Mouse (Mus musculus): ENCODE data around the gene Emc7. TPM values are rescaled to one million over a fixed set of nuclear protein-coding genes. Genes with fewer than 3 reads are reported as not detected.

Gene Emc7
- total and polyA plus RNA-seq, 2 experiments from 2014 or later = 16.8 to 33.5 TPM

DNA sequence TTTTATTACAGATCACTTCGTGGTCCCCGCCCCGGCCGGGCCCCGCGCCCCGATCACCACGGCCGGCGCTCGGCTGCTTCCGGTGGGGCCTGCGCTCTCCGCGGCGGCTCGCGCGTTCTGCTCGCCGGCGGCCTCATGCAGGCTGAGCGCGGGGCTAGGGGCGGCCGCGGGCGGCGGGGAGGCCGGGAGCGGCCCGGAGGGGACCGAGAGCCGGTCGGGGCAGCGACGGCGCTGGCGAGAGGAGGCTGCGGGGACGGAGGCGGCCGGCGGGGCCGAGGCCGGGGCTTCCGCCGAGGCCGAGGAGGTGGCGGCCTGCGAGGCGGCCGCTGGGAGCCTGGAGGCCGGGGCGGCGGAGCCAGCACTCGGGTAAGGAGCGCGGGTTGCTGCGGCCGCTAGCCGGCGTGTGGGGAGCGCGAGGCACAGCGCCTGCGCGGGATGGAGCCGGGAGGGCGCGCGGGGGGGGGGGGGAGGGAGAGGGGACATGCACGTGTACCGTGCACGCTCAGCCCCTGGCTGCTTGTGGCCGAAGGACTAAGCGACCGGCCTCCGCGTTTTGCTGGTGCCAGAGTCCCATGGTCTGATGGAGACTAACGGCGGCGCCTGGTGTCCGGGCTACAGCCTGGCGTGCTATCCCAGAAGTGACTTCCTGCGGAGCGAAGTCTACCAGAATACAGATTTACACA is 38.2 kb downstream of the Emc7 start, which contains the start of gene Aven:
Gene Aven, plus strand, starts transcription at position 109 of the 683 bp plus-strand sequence.
- Histone ChIP-seq H3K4me2 (ENCODE audit: low read depth, low read length, poor library complexity, severe bottlenecking) (peak within 1 kb of the TSS; percentile 77), H3K27me3 (ENCODE audit: insufficient read depth, low read length) (no peaks in the 10 kb centered on the region), H3K4me3 (ENCODE audit: low read depth, low read length) (peak within 1 kb of the TSS; percentile 85), H3K4me1 (ENCODE audit: insufficient read depth, low read length) (no peaks in the 10 kb centered on the region), H3K27ac (ENCODE audit: low read depth, low read length) (peak within 1 kb of the TSS; percentile 93), H3K9me3 (ENCODE audit: low read length) (no peaks in the 10 kb centered on the region), H3K9ac (replicated peaks; ENCODE audit: low read length, poor library complexity, severe bottlenecking) (peak within 1 kb of the TSS; percentile 99), H3K36me3 (ENCODE audit: insufficient read depth, low read length) (no peaks in the 10 kb centered on the region)
- under 1% methylated on average over 67 of the region's 87 CpGs for WGBS
- DNase-seq (ENCODE audit: low spot score) (peak; percentile 87), ATAC-seq (ENCODE audit: low FRiP score) (peak; percentile 94)
- TF ChIP-seq CTCF (IDR thresholded peaks at IDR 0.05) = peak; percentile 39

- Histone ChIP-seq H3K9ac (replicated peaks; ENCODE audit: low read length, poor library complexity, severe bottlenecking) (peak overlapping the region; percentile 99), H3K4me2 (ENCODE audit: low read depth, low read length, poor library complexity, severe bottlenecking) (peak overlapping the region; percentile 77), H3K4me1 (ENCODE audit: insufficient read depth, low read length) (no peaks in the 10 kb centered on the region), H3K27me3 (ENCODE audit: insufficient read depth, low read length) (no peaks in the 10 kb centered on the region), H3K9me3 (ENCODE audit: low read length) (no peaks in the 10 kb centered on the region), H3K36me3 (ENCODE audit: insufficient read depth, low read length) (no peaks in the 10 kb centered on the region), H3K27ac (ENCODE audit: low read depth, low read length) (peak overlapping the region; percentile 93), H3K4me3 (ENCODE audit: low read depth, low read length) (peak overlapping the region; percentile 85)
- WGBS = 41% methylated on average over 11 of the region's 11 CpGs
- no peak for TF ChIP-seq CTCF (IDR thresholded peaks at IDR 0.05)
- DNase-seq (ENCODE audit: low spot score) = no peak
- no peak for ATAC-seq (ENCODE audit: low FRiP score)
Measured at GRCm38 (mm10) chr2:112493539-112494260, 38.9 kb downstream of the Emc7 start.

GRCm38 (mm10) chr2:112497851-112498250 is 43.1 kb downstream of the Emc7 start:
- H3K4me3 ChIP-seq (ENCODE audit: low read depth, low read length) = no peak overlapping the region
- H3K27me3 ChIP-seq (ENCODE audit: insufficient read depth, low read length) = no peaks in the 10 kb centered on the region
- no peaks in the 10 kb centered on the region for H3K36me3 ChIP-seq (ENCODE audit: insufficient read depth, low read length)
- no peak overlapping the region for H3K27ac ChIP-seq (ENCODE audit: low read depth, low read length)
- H3K4me1 ChIP-seq (ENCODE audit: insufficient read depth, low read length) = no peaks in the 10 kb centered on the region
- DNase-seq (ENCODE audit: low spot score) (no peak), ATAC-seq (ENCODE audit: low FRiP score) (no peak)
- TF ChIP-seq CTCF (IDR thresholded peaks at IDR 0.05) = no peak
- no peak overlapping the region for H3K9ac ChIP-seq (replicated peaks; ENCODE audit: low read length, poor library complexity, severe bottlenecking)
- no peak overlapping the region for H3K4me2 ChIP-seq (ENCODE audit: low read depth, low read length, poor library complexity, severe bottlenecking)
- 82% methylated on average over 7 of the region's 7 CpGs for WGBS
- no peaks in the 10 kb centered on the region for H3K9me3 ChIP-seq (ENCODE audit: low read length)

DNA sequence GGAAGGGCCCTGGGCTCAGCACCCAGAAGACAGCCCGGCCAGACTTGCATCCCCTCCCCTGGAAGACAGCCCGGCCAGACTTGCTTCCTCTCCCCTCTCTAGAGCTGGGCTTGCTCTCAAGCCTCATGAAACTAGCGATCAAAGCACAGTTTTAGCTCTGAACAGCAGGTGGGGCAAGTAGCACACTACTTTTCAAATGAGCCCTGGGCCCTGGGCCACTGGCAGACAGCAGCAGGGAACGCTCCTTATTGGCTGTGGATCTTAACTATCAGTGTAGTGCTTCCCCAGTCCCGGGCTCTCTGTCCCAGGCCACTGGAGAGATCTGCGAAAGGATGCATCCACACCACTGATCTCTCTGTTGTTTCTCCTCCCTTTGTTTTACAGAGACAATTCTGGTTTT is 46.4 kb downstream of the Emc7 start:
- peak; percentile 86 for DNase-seq (ENCODE audit: low spot score)
- Histone ChIP-seq H3K36me3 (ENCODE audit: insufficient read depth, low read length) (no peaks in the 10 kb centered on the region), H3K4me3 (ENCODE audit: low read depth, low read length) (no peak overlapping the region), H3K4me1 (ENCODE audit: insufficient read depth, low read length) (no peaks in the 10 kb centered on the region), H3K27ac (ENCODE audit: low read depth, low read length) (no peak overlapping the region), H3K27me3 (ENCODE audit: insufficient read depth, low read length) (no peaks in the 10 kb centered on the region), H3K9me3 (ENCODE audit: low read length) (no peaks in the 10 kb centered on the region), H3K4me2 (ENCODE audit: low read depth, low read length, poor library complexity, severe bottlenecking) (no peak overlapping the region), H3K9ac (replicated peaks; ENCODE audit: low read length, poor library complexity, severe bottlenecking) (no peak overlapping the region)
- ATAC-seq (ENCODE audit: low FRiP score) = peak; percentile 87
- peak; percentile 87 for TF ChIP-seq CTCF (IDR thresholded peaks at IDR 0.05)
- WGBS = 5% methylated on average over 6 of the region's 6 CpGs

DNA sequence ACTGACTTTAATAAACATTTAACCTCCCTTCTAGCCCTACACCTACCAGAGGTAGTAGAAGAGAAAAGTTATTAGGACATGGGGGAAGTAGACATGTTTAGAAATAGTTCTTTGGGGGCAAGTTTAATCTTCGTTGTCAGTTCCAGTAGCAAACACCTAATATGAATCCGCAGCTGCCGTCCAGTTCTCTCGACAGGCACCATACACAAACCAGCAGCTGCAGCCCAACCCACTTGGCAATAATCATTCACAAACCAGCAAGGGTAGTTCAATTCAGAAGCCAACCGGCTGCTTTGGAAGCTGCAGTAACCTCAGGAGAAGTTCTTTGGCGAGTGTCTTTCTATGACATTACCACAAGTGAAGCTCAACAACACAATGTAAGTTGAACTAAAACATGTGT is 49.2 kb downstream of the Emc7 start:
- H3K9me3 ChIP-seq (ENCODE audit: low read length) = no peaks in the 10 kb centered on the region
- no peak for TF ChIP-seq CTCF (IDR thresholded peaks at IDR 0.05)
- ATAC-seq (ENCODE audit: low FRiP score) (no peak), DNase-seq (ENCODE audit: low spot score) (no peak)
- H3K4me3 ChIP-seq (ENCODE audit: low read depth, low read length) = no peak overlapping the region
- no peak overlapping the region for H3K27ac ChIP-seq (ENCODE audit: low read depth, low read length)
- H3K4me1 ChIP-seq (ENCODE audit: insufficient read depth, low read length) = no peaks in the 10 kb centered on the region
- 89% methylated on average over 6 of the region's 6 CpGs for WGBS
- no peaks in the 10 kb centered on the region for H3K27me3 ChIP-seq (ENCODE audit: insufficient read depth, low read length)
- H3K36me3 ChIP-seq (ENCODE audit: insufficient read depth, low read length) = no peaks in the 10 kb centered on the region
- no peak overlapping the region for H3K9ac ChIP-seq (replicated peaks; ENCODE audit: low read length, poor library complexity, severe bottlenecking)
- H3K4me2 ChIP-seq (ENCODE audit: low read depth, low read length, poor library complexity, severe bottlenecking) = no peak overlapping the region

DNA sequence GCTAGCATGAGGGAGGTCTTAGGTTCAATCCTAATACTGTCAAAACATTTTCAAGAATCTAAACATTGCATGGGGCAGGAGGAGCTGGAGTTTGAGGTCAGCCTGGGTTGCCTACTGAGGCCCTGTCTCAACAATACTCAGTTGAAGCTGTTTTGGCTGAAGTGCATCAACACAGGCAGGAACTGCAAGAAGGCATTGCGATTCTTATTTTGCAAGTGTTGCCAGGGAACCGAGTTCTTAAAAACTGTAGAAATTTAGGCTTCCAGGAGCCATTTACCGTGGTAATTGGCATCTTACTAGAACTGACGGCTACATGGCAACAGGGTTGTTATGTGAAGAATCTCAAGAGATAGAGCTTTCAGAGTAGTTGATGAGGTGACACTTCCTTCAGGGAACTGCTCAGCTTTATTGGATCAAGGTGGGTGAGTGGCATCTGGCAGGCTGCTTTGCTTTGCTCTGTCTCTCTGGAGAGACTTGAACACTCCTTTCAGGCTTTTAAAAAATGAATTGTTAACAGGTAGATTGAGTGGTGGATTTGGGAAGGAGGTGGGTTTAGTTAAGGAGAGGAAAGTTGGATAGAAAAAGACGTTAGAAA is 52.1 kb downstream of the Emc7 start:
- WGBS = 62% methylated on average over 5 of the region's 5 CpGs
- no peak overlapping the region for H3K4me3 ChIP-seq (ENCODE audit: low read depth, low read length)

More for the DNA sequence above, 52.1 kb downstream of the Emc7 start:
- Histone ChIP-seq H3K27me3 (ENCODE audit: insufficient read depth, low read length) (no peaks in the 10 kb centered on the region), H3K4me1 (ENCODE audit: insufficient read depth, low read length) (no peaks in the 10 kb centered on the region), H3K4me2 (ENCODE audit: low read depth, low read length, poor library complexity, severe bottlenecking) (no peak overlapping the region), H3K9me3 (ENCODE audit: low read length) (no peaks in the 10 kb centered on the region), H3K9ac (replicated peaks; ENCODE audit: low read length, poor library complexity, severe bottlenecking) (no peak overlapping the region), H3K36me3 (ENCODE audit: insufficient read depth, low read length) (no peaks in the 10 kb centered on the region), H3K27ac (ENCODE audit: low read depth, low read length) (no peak overlapping the region)
- no peak for ATAC-seq (ENCODE audit: low FRiP score)
- no peak for TF ChIP-seq CTCF (IDR thresholded peaks at IDR 0.05)
- no peak for DNase-seq (ENCODE audit: low spot score)
